ENCODE assay signal across 19 mouse cellular contexts in the genomic region with DNA sequence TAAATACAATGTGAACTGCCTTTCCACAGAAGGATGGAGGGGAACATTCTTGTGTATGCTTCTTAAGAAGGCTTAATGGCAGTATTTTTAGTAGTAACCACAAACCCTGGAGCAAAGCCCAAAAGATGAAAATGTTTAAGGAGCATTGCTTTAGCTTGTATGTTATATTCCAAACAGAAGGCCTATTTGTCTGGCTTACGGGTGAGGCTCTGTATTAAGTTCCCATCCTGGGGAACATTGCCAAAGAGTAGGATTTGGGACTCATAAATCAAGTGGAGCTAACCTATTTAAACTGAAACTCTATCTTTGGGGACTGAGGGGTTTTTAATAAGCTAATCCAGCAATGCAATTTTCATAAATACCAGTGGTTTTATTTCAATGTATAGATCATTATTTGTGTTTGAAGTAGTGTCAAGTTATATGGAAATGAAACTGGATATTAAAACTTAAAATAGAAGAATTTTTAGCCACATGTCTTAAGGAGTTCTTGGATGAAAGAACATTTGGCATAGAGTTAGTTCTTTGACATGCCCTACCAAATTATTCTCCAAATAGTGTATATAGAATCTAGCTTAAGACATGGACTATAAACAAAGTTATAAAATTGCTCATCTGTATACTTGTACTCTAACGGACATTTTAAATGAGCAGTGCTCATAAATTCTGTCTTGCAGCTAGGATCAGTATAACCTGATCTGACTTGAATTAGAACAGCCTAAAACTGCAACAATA.
A peak's percentile ranks its signal among the peaks of the same experiment; 100 is the strongest.
DNase-seq lines count a peak whose midpoint lies in the region; ATAC-seq and TF ChIP-seq lines count a peak whose summit lies in the region.
"Had no signal": no experiment of that assay in that cellular context is flagged by ENCODE, and none has a peak within 500 bp of the region (broad histone marks: within the 10 kb centered on the region; RNA-seq: fewer than 3 reads in every experiment).

No protein-coding gene starts in this region.

- no peak overlapping the region for H3K9ac ChIP-seq in midbrain, embryonic 11.5 days (ENCODE audit: low read length)
- no peak overlapping the region for H3K9ac ChIP-seq in midbrain, postnatal 0 days (replicated peaks; ENCODE audit: low read length, poor library complexity, severe bottlenecking)
- H3K9ac ChIP-seq in limb, embryonic 14.5 days (ENCODE audit: low read depth, low read length, severe bottlenecking), result no peak overlapping the region
- H3K9ac ChIP-seq: midbrain, embryonic 12.5 days; neural tube, embryonic 15.5 days had no signal

- ATAC-seq in midbrain, embryonic 11.5 days (ENCODE audit: low FRiP score), result no peak
- ATAC-seq in midbrain, postnatal 0 days (ENCODE audit: low FRiP score), result no peak
- peak; percentile 87 for ATAC-seq in limb, embryonic 14.5 days (ENCODE audit: low FRiP score, low read depth)
- ATAC-seq: forebrain, embryonic 14.5 days; hindbrain, embryonic 16.5 days had no signal

- intact Hi-C loops in gastrocnemius, postnatal 14 days (cut with DNase I; ENCODE audit: low total_unique reads), result no loop called here

- H3K27me3 ChIP-seq in midbrain, embryonic 11.5 days (ENCODE audit: control insufficient read depth, insufficient read depth, low read length), result no peaks in the 10 kb centered on the region
- no peaks in the 10 kb centered on the region for H3K27me3 ChIP-seq in midbrain, postnatal 0 days (ENCODE audit: insufficient read depth, low read length)
- no peaks in the 10 kb centered on the region for H3K27me3 ChIP-seq in limb, embryonic 14.5 days (ENCODE audit: control insufficient read depth, insufficient read depth, low read length)
- H3K27me3 ChIP-seq: CH12.LX; midbrain, embryonic 12.5 days; neural tube, embryonic 15.5 days had no signal

- DNase-seq in gastrocnemius, adult 18-20 months (ENCODE audit: low spot score), result peak; percentile 55
- DNase-seq in gastrocnemius, postnatal 14 days, result no peak
- peak; percentile 28 for DNase-seq in midbrain, embryonic 11.5 days (ENCODE audit: low spot score, missing footprints)
- no peak for DNase-seq in midbrain, postnatal 0 days (ENCODE audit: low spot score)
- peak; percentile 89 for DNase-seq in limb, embryonic 14.5 days (ENCODE audit: low spot score)
- no peak for DNase-seq in layer of hippocampus, postnatal 36 days
- no peak for DNase-seq in testis, postnatal 14 days (ENCODE audit: low spot score)
- no peak for DNase-seq in urinary bladder, adult 18-20 months (ENCODE audit: low spot score in 2 of 2)
- DNase-seq: adrenal gland, postnatal 14 days; cerebellum, adult 8-10 months; heart, postnatal 4 days; kidney, adult 9 months; left cerebral cortex, postnatal 4 days; lung, postnatal 4 days had no signal

- no peak for TF ChIP-seq CTCF in midbrain, postnatal 0 days (IDR thresholded peaks at IDR 0.05)

- H3K4me2 ChIP-seq in midbrain, embryonic 11.5 days, result no peak overlapping the region
- no peak overlapping the region for H3K4me2 ChIP-seq in midbrain, postnatal 0 days (ENCODE audit: low read depth, low read length, poor library complexity, severe bottlenecking)
- H3K4me2 ChIP-seq in limb, embryonic 14.5 days (replicated peaks; ENCODE audit: low read depth, low read length, severe bottlenecking), result no peak overlapping the region
- H3K4me2 ChIP-seq: midbrain, embryonic 12.5 days; neural tube, embryonic 15.5 days had no signal

- no peak overlapping the region for H3K4me3 ChIP-seq in midbrain, embryonic 11.5 days (ENCODE audit: low read depth, low read length)
- no peak overlapping the region for H3K4me3 ChIP-seq in midbrain, postnatal 0 days (ENCODE audit: low read depth, low read length)
- H3K4me3 ChIP-seq in limb, embryonic 14.5 days (replicated peaks; ENCODE audit: low read length), result no peak overlapping the region
- H3K4me3 ChIP-seq: midbrain, embryonic 12.5 days; neural tube, embryonic 15.5 days had no signal

- no peak overlapping the region for H3K27ac ChIP-seq in midbrain, embryonic 11.5 days (ENCODE audit: low read depth, low read length)
- H3K27ac ChIP-seq in midbrain, postnatal 0 days (ENCODE audit: low read depth, low read length), result no peak overlapping the region
- no peak overlapping the region for H3K27ac ChIP-seq in limb, embryonic 14.5 days (replicated peaks; ENCODE audit: low read depth, low read length)
- H3K27ac ChIP-seq: midbrain, embryonic 12.5 days; neural tube, embryonic 15.5 days had no signal

- no peaks in the 10 kb centered on the region for H3K36me3 ChIP-seq in midbrain, embryonic 11.5 days (ENCODE audit: control insufficient read depth, insufficient read depth, low read length)
- H3K36me3 ChIP-seq in midbrain, postnatal 0 days (ENCODE audit: insufficient read depth, low read length), result no peaks in the 10 kb centered on the region
- H3K36me3 ChIP-seq in limb, embryonic 14.5 days (ENCODE audit: control insufficient read depth, insufficient read depth, low read length), result no peaks in the 10 kb centered on the region
- H3K36me3 ChIP-seq: midbrain, embryonic 12.5 days; neural tube, embryonic 15.5 days had no signal

- WGBS in midbrain, embryonic 11.5 days, result 94% methylated on average over 2 of the region's 2 CpGs
- 77% methylated on average over 2 of the region's 2 CpGs for WGBS in midbrain, postnatal 0 days
- WGBS in limb, embryonic 14.5 days, result 26% methylated on average over 2 of the region's 2 CpGs

- no peaks in the 10 kb centered on the region for H3K9me3 ChIP-seq in midbrain, embryonic 11.5 days (ENCODE audit: control insufficient read depth, low read length)
- H3K9me3 ChIP-seq in midbrain, postnatal 0 days (ENCODE audit: low read length), result no peaks in the 10 kb centered on the region
- H3K9me3 ChIP-seq in limb, embryonic 14.5 days (ENCODE audit: control insufficient read depth, low read length), result no peaks in the 10 kb centered on the region
- H3K9me3 ChIP-seq: midbrain, embryonic 12.5 days; neural tube, embryonic 15.5 days had no signal

- H3K4me1 ChIP-seq in midbrain, embryonic 11.5 days (ENCODE audit: control insufficient read depth, insufficient read depth, low read length), result no peaks in the 10 kb centered on the region
- no peaks in the 10 kb centered on the region for H3K4me1 ChIP-seq in midbrain, postnatal 0 days (ENCODE audit: insufficient read depth, low read length)
- H3K4me1 ChIP-seq in limb, embryonic 14.5 days (ENCODE audit: control insufficient read depth, insufficient read depth, low read length), result peaks cover 8% of the 10 kb centered on the region
- H3K4me1 ChIP-seq: midbrain, embryonic 12.5 days; neural tube, embryonic 15.5 days had no signal

- TF ChIP-seq POLR2A in limb, embryonic 14.5 days (IDR thresholded peaks at IDR 0.05; ENCODE audit: borderline replicate concordance, extremely low read depth, insufficient read depth, insufficient read length), result no peak

Comparison
In these comparisons a context has a peak if more than half of its experiments do, and no peak if none do; other contexts are left out.
1. DNase-seq: peak in gastrocnemius, adult 18-20 months (single experiment), midbrain, embryonic 11.5 days (single experiment) and limb, embryonic 14.5 days (single experiment); none in gastrocnemius, postnatal 14 days (single experiment), midbrain, postnatal 0 days (single experiment), layer of hippocampus, postnatal 36 days (0 of 2), testis, postnatal 14 days (single experiment) and urinary bladder, adult 18-20 months (0 of 2).